Mouse (Mus musculus) limb, embryonic 11.5 days (tissue): ENCODE results near the gene Pon3. TPM values are rescaled to one million over a fixed set of nuclear protein-coding genes. Genes with fewer than 3 reads are reported as not detected.

ENCODE experiments used
- polyA plus RNA-seq: library from polyadenylated mRNA; unstranded; fragments of >200 nt; fragmentation: Nextera tagmentation; extraction: Ambion mirVana; gene quantifications from 2 replicates; pipeline ENCODE4 v1.2.1, GENCODE M21; 2014

Gene Pon3
- polyA plus RNA-seq, 1 experiment from 2014 or later = 8.3 TPM

Other genes starting within 250 kb of the Pon3 start
- 0.43 TPM in 1 of 2 replicates, not detected in the other for gene Pon1, start 62.3 kb downstream of the Pon3 start, polyA plus RNA-seq
- 17.0 and 17.1 TPM in 2 replicates for gene Pon2, start 42.2 kb upstream of the Pon3 start, polyA plus RNA-seq
- 366 and 372 TPM in 2 replicates for gene Asb4, start 127.1 kb upstream of the Pon3 start, polyA plus RNA-seq
- 0.98 and 1.1 TPM in 2 replicates for gene Pdk4, start 240.0 kb upstream of the Pon3 start, polyA plus RNA-seq